Mouse (Mus musculus): ENCODE measurements around the gene Bmx.
A peak's percentile ranks its signal among the peaks of the same experiment; 100 is the strongest.

Bmx gene

DNA sequence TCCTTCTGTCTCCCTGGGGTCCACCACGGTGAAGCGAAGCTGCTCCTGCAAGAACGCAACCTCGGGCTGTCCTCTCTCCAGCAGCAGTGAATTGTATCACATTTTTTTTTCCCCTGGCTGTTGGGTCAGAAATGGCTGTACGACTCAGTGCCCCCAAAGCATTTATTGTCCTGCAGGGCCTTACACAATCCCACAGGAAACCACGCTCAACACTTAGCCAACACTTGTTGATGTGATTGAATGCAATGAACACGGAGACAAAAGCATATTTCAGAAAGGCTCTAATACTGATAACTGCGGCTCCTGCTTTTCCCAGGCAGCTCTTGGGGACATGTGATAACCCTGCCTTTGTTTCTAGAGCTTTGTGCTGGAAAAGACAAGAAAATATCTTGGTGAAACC, at the start of gene Bmx:
Bmx (minus strand) TSS at position 137 of the 400 bp plus-strand sequence.
- no peak for DNase-seq (ENCODE audit: low read depth)

DNA sequence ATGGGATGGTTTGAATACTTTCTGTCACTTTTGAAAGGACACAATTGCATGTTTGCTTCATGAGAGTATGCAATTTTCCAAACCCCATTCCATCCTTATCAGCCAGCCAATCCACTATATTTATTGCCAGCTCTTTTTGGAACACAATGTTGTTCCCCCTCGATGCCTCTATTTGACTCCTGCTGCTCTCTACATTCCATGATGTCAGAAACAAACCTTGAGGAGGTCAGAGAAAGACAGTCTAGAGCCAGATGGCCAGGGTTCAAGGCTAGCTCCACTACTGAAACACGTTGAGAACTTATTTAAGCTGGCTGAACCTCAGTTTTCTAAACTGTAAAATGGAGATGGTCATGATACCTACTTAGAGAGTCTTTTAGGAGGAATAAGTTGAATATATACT, 48.3 kb upstream of the Bmx start:
- DNase-seq (ENCODE audit: low read depth): no peak

- no peak for DNase-seq (ENCODE audit: low read depth)
Observed at GRCm38 (mm10) chrX:164291147-164291546, 33.2 kb upstream of the Bmx start.

- DNase-seq (ENCODE audit: low read depth): peak; percentile 27
Observed at GRCm38 (mm10) chrX:164287077-164287476, 29.1 kb upstream of the Bmx start.

DNA sequence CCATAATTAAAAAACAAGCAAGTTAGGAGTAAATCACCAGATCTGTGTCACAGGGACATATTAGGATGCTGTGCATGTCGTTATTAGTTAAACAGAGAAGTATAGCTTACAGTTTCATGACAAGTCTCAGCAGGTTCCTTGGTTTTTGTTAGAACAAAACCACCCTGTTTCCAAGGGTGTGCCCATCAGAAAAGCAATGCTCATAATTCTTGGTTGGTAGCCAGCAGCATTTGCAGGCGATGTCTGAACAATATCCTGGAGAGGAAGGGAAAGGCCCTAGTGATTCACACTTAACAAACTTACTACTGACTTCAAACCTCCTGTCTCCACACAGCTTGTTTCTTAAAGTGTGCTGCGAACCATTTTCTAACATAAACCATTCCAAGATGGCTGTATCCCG, 25.8 kb upstream of the Bmx start:
- no peak for DNase-seq (ENCODE audit: low read depth)

GRCm38 (mm10) chrX:164280918-164281647, 23.1 kb upstream of the Bmx start:
- no peak for DNase-seq (ENCODE audit: low read depth)

DNA sequence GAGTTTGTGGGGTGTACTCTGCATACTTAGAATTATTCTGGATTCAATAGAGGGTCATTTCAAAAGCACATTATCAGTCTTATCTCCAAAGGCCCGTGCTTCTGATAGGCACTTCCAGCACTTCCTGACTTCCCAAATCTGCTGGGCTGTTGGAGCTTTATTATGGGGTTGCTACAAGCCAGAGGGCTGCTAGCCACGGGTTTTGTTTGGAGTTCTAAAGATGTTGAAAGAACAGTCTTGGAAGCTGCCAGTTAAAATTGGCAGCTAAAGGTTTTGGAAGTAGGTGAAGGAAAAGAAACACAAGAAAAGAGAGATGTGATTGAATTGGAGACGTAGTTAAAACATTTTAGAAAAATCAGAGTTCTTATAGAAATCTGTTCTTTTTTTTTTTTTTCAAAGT, 17.5 kb upstream of the Bmx start:
- no peak for DNase-seq (ENCODE audit: low read depth)

DNA sequence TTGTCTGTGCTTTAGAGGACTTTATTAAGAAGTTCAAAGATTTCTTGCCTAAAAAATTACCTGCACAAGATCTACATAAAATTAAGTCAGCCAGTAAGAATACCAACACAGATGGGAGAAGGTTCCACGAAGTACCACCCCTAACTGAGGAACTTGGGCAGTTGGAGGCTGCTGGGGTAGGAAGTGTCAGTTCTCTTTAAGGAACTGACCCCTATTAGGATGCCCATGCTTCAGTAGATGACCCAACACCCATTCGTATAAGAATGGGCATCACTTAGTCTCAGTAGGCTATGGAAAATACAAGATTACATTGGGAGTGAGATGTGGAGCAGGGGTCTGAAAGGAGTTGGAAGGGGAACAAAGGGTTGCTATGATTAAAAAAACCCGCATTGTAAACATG, 12.6 kb upstream of the Bmx start:
- DNase-seq (ENCODE audit: low read depth): no peak

- peak; percentile 3 for DNase-seq (ENCODE audit: low read depth)
Observed at GRCm38 (mm10) chrX:164269285-164269761, 11.3 kb upstream of the Bmx start, which contains the start of gene Pir. Pir (plus strand) TSS chrX:164269371.

- DNase-seq (ENCODE audit: low read depth): no peak
Observed at GRCm38 (mm10) chrX:164264861-164265260, 6.9 kb upstream of the Bmx start.

- no peak for DNase-seq (ENCODE audit: low read depth)
Observed at GRCm38 (mm10) chrX:164262286-164262685, 4.3 kb upstream of the Bmx start.

- no peak for DNase-seq (ENCODE audit: low read depth)
Observed at GRCm38 (mm10) chrX:164258662-164259061, 669 bp upstream of the Bmx start.

- DNase-seq (ENCODE audit: low read depth): no peak
Observed at GRCm38 (mm10) chrX:164256527-164256926, 1.5 kb downstream of the Bmx start.

DNA sequence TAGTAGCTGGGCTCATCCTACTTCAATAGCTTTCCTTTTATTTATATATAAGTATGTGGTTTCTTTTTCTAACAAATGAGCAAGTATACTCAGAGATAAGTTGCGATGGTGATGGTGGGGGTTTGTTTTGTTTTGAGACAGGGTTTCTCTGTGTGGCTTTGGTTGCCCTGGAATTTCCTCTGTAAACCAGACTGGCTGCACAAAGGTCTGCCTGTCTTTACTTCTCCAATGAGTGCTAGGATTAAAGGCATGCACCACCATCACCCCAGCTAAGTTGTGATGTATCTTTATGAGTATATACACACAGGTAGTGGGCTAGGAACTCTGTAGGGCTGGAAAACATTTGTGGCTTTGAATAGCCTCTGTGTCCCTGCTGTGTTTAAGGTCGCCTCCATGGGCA, 11.3 kb downstream of the Bmx start:
- peak; percentile 1 for DNase-seq (ENCODE audit: low read depth)

DNA sequence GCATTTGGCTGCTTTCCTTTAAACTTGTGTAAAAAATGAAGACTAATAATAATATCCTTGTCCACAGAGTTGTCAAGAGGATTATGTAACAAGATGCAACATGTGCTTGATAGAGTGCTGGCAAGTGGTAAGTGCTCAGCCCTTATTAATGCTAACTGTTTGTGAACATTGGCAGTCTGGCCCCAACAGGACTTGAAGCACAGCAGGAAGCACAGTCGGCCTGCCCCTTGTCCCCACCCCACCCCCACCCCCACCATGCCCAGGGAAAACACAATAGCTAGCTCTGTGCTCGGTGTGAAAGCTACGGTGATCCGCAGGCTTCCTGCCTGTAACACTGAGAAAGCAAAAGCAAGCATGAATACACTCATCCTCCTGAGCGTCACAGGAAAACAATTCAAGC, 12.3 kb downstream of the Bmx start:
- peak; percentile 10 for DNase-seq (ENCODE audit: low read depth)

DNA sequence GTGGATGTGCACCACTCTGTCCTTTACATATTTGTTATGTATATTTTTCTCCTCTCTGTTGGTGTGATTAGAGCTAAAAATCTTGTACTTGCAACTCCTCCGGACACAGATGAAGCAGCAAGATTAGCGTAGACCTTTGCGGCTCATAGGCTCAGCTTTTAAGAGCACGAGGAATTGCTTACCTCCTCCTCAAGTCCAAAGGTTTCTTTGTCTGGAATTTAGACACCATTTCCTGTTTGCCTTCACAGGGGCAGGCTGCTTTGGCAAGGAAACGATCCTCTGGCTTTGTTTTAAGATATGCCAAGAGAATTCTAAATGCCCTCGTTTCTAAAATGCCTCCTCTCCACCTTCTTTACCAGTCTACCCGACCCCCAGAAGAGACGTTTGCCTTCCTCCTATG, 24.6 kb downstream of the Bmx start:
- no peak for DNase-seq (ENCODE audit: low read depth)

GRCm38 (mm10) chrX:164221989-164222388, 36.0 kb downstream of the Bmx start:
- peak; percentile 28 for DNase-seq (ENCODE audit: low read depth)

DNA sequence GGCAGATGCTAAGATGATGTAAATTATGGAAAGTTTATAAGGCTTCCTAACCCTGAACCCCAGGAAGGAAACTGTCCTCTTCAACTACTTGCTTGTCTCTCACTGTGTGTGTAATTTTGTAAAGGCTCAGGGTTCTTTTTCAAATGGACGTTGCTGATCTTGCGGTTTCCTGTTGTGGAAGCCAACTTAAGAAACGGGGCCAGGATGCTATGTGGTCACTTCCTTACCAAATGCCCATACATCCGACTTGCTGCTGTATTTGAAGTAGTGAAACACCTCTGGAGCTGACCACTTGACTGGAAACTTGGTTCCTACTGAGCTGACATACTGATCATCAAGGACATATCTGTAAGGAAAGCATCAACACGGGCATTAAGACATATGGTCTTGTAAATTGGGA, 57.4 kb downstream of the Bmx start:
- no peak for DNase-seq (ENCODE audit: low read depth)

DNA sequence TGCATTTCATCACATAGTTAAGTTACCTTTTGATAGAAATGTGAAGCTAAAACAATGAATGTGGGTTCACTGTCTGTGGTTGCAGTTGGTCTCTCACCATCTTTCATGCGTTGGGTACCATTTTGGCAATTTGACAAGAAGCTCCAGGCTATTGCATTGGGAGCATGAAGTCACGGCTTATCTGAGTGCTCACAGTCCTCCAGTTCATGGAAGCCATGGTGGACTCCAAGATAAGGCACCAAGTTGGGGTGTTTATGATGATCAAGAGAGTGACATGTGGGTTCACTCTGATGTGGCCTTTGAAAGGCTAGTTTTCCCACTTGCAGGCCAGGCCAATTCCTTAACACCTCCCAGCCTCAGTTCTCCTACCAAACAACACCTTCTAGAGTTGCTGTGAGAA, 60.3 kb downstream of the Bmx start:
- DNase-seq (ENCODE audit: low read depth): no peak

DNA sequence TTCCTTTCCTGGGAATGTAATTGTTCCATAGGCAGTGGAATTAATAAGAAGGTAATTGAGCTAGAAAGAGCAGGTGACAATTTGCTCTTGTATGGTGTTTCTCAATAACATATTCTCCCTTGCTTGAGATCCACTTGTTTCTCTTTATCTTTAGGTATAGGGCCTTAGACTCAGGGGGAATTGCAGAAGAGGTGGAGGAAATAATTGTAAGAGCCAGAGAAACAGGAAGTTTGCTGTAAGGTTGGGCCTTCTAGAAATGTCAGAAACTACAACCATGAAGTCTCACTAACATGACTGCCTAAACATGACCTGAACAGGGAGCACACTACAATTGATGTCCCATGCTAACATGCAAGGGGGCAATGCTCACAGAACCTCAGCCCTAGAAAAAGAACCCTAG, 68.1 kb downstream of the Bmx start:
- DNase-seq (ENCODE audit: low read depth): no peak

- peak; percentile 67 for DNase-seq (ENCODE audit: low read depth)
Observed at GRCm38 (mm10) chrX:164183844-164184243, 74.1 kb downstream of the Bmx start.

GRCm38 (mm10) chrX:164179746-164180145, 78.2 kb downstream of the Bmx start:
- DNase-seq (ENCODE audit: low read depth): peak; percentile 58

DNA sequence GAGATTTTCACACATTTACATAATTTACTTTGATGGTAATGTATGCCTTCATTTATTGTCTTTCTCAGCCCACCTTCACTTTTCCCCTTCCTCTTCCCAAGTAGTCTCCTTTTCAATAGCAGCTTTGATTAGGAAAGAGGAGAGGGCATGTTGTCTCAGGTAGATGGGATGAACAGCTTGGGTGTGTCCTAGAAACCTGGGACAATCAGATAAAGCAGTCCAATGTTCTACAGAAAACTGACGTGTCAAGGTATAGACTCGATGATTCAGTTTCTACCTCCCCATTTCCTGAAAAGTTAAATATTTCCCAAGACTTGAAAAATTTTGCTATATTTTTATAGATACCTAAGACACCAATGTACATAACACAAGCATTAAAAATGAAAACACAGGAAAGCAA, 79.1 kb downstream of the Bmx start:
- no peak for DNase-seq (ENCODE audit: low read depth)

DNA sequence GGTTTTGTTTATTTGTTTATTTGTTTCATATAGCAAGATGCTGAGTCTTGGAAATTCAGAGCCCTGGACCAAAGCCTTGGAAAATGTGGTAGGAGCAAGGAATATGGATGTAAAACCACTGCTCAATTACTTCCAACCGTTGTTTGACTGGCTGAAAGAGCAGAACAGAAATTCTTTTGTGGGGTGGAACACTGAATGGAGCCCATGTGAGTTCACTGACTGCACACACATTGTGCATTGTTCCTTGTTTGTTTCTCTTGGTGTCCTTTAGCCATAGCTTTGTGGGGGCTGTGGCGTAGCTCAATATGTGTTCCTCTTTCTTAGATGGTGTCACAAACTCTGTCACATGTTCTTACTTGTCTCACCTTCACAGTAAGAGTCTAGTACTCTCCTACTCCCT, 82.2 kb downstream of the Bmx start:
- DNase-seq (ENCODE audit: low read depth): no peak

All from induced T-regulatory cell, adult 2 months (primary cell).